Mouse (Mus musculus) urinary bladder, postnatal 14 days (tissue): Measurements from ENCODE around the gene Olfr684.

Experiments used
- DNase-seq: peaks from one replicate; pipeline ENCODE4 v3.0.0; 2021; ENCODE audit warnings: low spot score

Olfr684 gene

DNA sequence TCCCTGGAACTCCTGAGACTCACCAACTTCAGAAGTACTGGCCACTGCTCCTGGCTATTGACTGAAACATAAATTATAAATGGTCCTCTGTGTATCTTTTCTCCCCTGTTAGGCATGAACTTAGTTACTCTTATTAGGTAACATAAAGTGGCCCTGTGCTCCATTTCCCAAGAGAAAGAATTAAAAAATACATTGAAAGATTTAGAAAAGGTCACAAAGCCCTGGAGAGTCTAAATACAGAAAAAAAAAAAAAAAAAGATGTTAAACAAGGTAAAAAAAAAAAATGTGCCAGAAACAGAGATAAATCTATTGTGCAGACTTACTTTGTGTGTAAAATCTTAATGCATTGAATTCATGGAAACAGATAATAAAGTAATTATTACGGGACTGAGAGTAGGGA, at the start of gene Olfr684:
Gene Olfr684, minus strand, starts transcription at position 101 of the 400 bp plus-strand sequence.
- no peak for DNase-seq

DNA sequence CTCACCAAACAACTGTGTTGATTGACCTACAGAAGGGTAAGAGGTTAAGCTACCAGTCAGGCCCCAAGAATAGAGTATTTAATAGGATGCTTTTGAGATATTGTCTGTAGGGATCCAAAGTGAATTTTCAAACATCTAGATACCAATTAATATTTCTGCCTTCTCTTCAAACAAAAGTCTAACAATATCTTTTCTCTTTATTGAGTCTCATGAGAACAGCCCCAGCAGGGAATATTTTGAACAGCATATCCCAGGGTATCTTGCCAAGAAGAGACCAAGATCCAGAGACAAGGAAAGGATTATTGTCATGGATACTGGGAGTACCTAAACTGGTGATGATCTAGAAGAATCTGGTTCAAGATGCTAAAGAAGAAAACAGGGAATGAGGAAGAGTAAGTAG, 43.9 kb upstream of the Olfr684 start, which contains the start of gene Olfr686:
Gene Olfr686, minus strand, starts transcription at position 101 of the 400 bp plus-strand sequence.
- DNase-seq: no peak

DNA sequence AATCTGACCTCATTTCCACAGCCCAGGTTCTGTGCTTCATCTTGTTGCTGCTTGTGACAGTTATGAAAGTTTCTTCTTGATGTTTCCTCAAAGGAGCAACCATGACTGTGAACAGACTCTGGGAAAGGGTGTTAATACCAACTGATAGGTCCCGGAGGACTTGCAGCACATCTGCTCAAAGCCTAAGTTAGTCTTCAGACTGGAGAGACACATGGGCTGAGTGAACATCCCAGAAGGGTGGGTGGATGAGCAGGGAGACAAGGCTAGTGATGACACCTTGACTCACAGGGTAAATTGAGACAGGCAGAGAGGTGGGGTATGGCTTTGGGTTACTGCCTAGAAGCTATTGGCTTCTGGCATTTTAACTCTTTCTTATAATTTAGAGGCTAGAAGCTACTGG, 22.5 kb upstream of the Olfr684 start, which contains the start of gene Olfr685:
Gene Olfr685, minus strand, starts transcription at position 101 of the 400 bp plus-strand sequence.
- DNase-seq: no peak

DNA sequence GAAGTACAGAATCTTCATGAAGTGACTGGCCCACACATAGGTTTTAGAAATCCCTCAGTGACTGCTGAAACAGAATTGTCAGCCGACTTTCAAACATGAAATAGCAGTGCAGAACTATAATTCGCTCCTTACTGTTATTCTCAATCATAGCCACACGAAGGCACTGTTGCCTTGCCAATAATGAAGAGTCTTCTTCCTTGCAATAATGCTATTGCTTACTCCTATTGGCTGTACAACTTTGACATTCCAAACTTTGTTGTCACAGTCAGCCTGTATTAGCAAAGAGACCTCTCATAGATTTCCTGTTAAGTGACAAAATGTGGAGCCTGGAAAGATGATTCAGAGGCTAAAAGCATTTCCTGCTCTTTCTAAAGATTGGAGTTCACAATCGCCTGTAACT, 7.3 kb upstream of the Olfr684 start:
- no peak for DNase-seq

DNA sequence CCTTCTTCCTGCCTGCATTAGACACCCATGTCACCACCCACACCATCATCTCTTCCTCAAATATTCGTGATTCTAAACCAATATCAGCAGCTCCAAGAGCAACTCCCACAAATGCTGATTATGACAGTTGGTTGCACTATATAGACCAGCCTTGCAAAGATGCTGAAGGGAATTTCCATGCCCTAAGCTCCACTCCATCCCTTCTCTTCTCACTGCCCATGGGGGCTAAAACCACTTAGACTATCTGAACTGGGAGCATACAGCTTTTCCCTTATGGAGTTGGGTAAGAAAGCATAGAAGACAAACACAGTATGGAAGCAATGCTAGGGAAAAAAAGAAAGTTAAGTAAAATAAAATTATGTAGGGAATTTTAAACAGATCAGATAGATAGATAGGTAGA, 16.5 kb downstream of the Olfr684 start, which contains the start of gene Olfr683:
Gene Olfr683, minus strand, starts transcription at position 101 of the 400 bp plus-strand sequence.
- DNase-seq: no peak

DNA sequence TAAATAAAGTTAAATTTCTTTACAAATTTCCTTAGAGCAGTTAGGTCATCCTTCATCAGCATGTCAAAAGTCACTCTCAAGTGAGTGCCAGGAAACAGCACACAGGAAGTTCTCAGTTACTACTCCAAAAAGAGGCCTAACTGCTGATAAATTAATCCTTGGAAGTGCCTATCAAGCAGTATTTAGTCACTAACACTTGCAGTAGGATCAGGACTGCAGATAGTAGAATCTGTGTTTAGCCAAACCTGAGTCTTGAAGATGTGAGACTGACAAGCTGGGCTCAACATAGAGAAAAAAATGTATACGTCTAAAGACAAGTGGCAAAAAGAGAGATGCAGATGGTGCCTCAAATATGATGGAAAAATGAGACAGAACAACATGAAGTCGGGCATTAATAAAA, 22.2 kb downstream of the Olfr684 start:
- DNase-seq: no peak

DNA sequence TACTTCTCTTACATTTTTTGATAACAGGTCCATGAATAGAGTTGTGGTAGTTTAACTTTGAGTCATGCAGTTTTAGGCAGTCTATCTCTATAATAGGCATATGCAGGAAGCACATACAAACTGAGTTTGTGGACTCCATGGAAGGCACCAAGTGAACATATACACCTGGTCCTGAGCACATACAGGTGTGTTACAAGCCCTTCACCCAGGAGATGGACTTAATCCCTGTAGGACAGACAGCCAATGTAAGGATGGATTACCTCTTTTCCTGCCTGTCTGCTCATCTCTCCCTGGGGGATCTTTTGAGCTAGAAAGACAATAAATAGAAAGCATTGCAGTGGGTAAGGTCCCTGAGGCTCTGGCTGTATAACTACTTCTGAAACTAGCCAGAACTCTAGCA, 46.9 kb downstream of the Olfr684 start, which contains the start of gene Olfr681:
Gene Olfr681, plus strand, starts transcription at position 301 of the 400 bp plus-strand sequence.
- DNase-seq: no peak
